Mouse (Mus musculus) spleen, adult 2 months (tissue): ENCODE measurements at regions not wholly inside any gene's neighbourhood (a gene's known extent, or its start where the extent isn't known, plus 50 kb on each side); places are given as distances from the start of the nearest gene placed in this dataset.

Experiments
- DNase-seq, 2 experiments: peaks; one replicate each; pipeline versions ENCODE4 v3.0.0 to v3.0.0-alpha.2; 2012 to 2021; ENCODE audit warnings: low spot score in 2 of 2, low read depth in 1 of 2
- H3K27ac ChIP-seq: fragments of 200-500 bp; 2 replicates; pipeline ENCODE4 v1.5.1; 2012; ENCODE audit warnings: low read length, inconsistent platforms; ENCODE audit not compliant: insufficient read depth
- H3K27me3 ChIP-seq: fragments of 200-500 bp; 2 replicates; pipeline ENCODE4 v1.6.1; 2012; ENCODE audit warnings: mild to moderate bottlenecking, moderate library complexity, low read length, inconsistent platforms; ENCODE audit not compliant: control insufficient read depth, insufficient read depth
- H3K36me3 ChIP-seq: fragments of 200-500 bp; 2 replicates; pipeline ENCODE4 v1.6.1; 2012; ENCODE audit warnings: mild to moderate bottlenecking, low read length, inconsistent platforms; ENCODE audit not compliant: control insufficient read depth, insufficient read depth
- H3K4me1 ChIP-seq: fragments of 200-500 bp; 2 replicates; pipeline ENCODE4 v1.6.1; 2011; ENCODE audit warnings: inconsistent platforms; ENCODE audit not compliant: control insufficient read depth, insufficient read depth, insufficient read length
- H3K4me3 ChIP-seq: fragments of 200-500 bp; 2 replicates; pipeline ENCODE4 v1.5.1; 2011; ENCODE audit warnings: mild to moderate bottlenecking, inconsistent platforms; ENCODE audit not compliant: insufficient read depth, insufficient read length; ENCODE audit errors: extremely low read depth
- CTCF ChIP-seq: fragments of 200-500 bp; IDR thresholded peaks from 2 replicates; pipeline ENCODE4 v1.5.1; 2011; ENCODE audit warnings: mild to moderate bottlenecking, inconsistent platforms; ENCODE audit not compliant: insufficient read depth, insufficient read length, insufficient replicate concordance; ENCODE audit errors: extremely low read depth
- POLR2A ChIP-seq: fragments of 200-500 bp; IDR thresholded peaks from 2 replicates; pipeline ENCODE4 v1.6.1; 2011; ENCODE audit warnings: low read depth, low read length, inconsistent platforms
- WGBS: fragments of 180-500 bp; shearing (Covaris S2); methylation state at CpG from one replicate; pipeline ENCODE4 v1.1.7; 2018; 5-methylcytosine and 5-hydroxymethylcytosine counted together

DNA sequence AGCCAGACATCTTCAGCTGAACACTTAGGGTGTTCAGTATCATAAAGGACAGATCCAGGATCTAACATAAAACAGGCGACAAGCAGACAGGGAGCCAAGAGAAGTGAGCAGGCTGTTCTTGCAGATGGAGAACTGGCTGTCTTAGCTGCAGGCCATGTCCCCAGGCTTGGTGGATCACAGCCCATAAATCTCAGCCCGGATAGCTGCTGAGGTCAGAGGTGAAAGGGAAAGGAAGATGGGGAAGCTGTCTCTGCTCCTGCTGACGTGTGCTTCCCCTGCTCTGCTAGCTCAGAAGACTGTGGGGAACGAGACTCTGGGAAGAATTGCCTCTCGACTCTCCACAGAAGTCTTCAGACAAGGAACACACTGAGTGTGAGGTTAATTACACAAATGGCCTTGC, 71.9 kb upstream of the Pced1b start:
- WGBS = 31% methylated on average over 5 of the region's 5 CpGs
- Histone ChIP-seq H3K27me3 (no peaks in the 10 kb centered on the region), H3K27ac (no peak overlapping the region), H3K4me1 (no peaks in the 10 kb centered on the region; the same call in 1 of the 2 replicates), H3K4me3 (no peak overlapping the region), H3K36me3 (no peaks in the 10 kb centered on the region)
- DNase-seq = no peak
- TF ChIP-seq POLR2A (no peak), CTCF (no peak)

DNA sequence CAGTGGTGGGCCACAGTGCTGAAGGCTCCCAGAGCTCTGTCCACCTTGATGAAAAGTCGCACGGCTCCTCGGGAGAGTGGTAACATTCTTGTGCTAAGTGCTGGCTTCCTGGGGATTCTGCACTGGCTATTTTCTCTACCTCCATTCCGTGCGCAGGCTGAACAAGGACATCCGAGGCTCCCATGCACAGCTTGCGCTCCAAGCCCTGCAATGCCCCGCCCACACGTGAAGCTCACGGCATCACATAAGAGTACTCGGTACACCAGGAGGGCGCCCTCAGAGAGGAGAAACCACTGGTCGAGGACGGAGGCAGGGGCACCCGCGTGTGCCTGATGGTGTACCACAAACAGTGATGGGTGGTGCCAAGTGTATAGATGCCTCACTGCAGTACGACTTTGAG, 73.7 kb upstream of the Pced1b start:
- Histone ChIP-seq H3K27ac (no peak overlapping the region), H3K4me3 (no peak overlapping the region), H3K4me1 (no peaks in the 10 kb centered on the region; the same call in 1 of the 2 replicates), H3K27me3 (no peaks in the 10 kb centered on the region), H3K36me3 (no peaks in the 10 kb centered on the region)
- 90% methylated on average over 17 of the region's 17 CpGs for WGBS
- TF ChIP-seq CTCF = no peak
- TF ChIP-seq POLR2A = no peak
- no peak for DNase-seq

DNA sequence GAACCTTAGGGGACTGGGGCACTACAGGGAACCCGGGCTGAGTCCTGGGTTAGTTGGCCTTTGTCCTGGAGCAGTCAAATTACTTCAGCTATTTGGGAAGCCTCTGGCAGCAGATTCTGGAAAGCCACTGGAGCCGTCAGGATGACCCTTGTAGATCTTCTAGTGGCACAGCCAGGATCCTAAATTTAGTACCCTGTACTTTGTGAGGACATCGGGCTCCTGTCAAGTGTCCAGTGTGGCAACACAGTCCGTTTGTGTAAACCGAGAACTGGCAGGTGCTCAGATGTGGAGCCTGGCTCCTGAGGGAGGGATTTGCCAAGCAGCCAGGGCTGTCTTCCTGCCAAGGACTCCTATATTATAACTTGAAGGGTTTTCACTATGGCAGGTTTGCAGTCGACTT, 76.8 kb upstream of the Pced1b start:
- H3K36me3 ChIP-seq = no peaks in the 10 kb centered on the region
- H3K4me3 ChIP-seq = no peak overlapping the region
- H3K4me1 ChIP-seq = no peaks in the 10 kb centered on the region; the same call in 1 of the 2 replicates
- TF ChIP-seq CTCF = no peak
- no peak for TF ChIP-seq POLR2A
- no peak for DNase-seq
- H3K27ac ChIP-seq = no peak overlapping the region
- H3K27me3 ChIP-seq = no peaks in the 10 kb centered on the region
- 86% methylated on average over 6 of the region's 6 CpGs for WGBS

DNA sequence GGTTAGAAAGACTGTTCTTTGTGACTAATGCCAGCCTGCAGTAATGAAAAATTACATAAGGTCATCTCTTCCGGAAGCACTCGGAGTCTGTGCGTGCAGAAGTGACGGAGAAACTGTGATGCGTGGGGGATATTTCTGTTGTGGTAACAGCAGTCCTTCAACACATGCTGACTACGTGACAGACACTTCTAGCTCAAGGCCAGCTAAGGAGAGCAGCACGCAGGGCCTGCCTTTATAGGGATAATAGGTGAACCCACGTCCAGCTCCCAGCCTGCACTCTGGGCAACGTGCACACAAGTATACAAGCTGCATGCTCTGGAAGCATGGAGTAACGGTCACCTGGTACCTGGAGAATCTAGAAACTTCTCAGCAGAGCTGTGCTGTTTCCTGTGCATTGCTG, 77.5 kb upstream of the Pced1b start:
- Histone ChIP-seq H3K4me3 (no peak overlapping the region), H3K27me3 (no peaks in the 10 kb centered on the region), H3K4me1 (no peaks in the 10 kb centered on the region), H3K36me3 (no peaks in the 10 kb centered on the region), H3K27ac (no peak overlapping the region)
- no peak for TF ChIP-seq CTCF
- TF ChIP-seq POLR2A = no peak
- DNase-seq = no peak
- WGBS = 90% methylated on average over 10 of the region's 10 CpGs

DNA sequence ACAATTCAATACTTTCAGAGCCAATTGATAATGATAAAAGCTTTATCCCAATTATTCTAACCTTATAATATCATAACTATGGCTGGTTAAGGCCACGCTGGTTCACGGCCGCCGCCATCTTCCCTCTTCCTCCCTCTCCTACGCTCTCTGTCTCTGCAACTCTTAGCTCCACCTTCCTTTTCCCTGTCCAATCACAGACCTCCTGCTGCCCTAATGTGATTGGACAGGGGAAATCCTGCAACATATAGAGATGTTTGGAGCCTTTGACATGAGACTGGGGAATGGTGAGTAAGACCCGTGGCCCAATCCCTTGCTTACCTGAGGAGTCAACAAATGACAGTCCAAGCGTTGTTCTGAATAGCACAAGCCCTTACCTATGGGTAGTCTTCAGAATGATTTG, 79.8 kb upstream of the Pced1b start:
- no peak overlapping the region for H3K4me3 ChIP-seq
- no peak for TF ChIP-seq CTCF
- no peak for TF ChIP-seq POLR2A
- H3K4me1 ChIP-seq = no peaks in the 10 kb centered on the region
- no peak overlapping the region for H3K27ac ChIP-seq
- WGBS = 94% methylated on average over 7 of the region's 7 CpGs
- H3K36me3 ChIP-seq = no peaks in the 10 kb centered on the region
- DNase-seq = no peak
- no peaks in the 10 kb centered on the region for H3K27me3 ChIP-seq

DNA sequence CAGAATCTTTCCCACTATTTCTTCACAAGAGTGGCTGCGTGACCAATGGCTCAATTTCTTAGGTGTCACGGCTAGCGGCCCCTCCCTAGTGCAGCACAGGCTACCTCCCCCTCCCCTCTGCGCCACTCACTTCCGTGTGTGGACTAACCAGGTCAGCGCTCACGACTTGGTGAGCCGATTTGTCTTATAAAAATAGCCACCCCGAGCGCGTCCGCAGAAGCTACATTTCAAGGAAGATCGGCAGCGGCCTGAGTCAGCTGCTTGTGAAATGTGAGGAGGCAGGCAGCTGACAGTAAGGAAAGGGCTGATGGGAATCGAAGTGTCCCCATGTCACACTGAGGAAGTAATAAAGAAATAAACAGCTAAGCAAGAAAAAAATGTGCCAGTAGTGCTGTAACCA, 82.3 kb upstream of the Pced1b start:
- DNase-seq = no peak
- TF ChIP-seq CTCF = no peak
- no peak for TF ChIP-seq POLR2A

DNA sequence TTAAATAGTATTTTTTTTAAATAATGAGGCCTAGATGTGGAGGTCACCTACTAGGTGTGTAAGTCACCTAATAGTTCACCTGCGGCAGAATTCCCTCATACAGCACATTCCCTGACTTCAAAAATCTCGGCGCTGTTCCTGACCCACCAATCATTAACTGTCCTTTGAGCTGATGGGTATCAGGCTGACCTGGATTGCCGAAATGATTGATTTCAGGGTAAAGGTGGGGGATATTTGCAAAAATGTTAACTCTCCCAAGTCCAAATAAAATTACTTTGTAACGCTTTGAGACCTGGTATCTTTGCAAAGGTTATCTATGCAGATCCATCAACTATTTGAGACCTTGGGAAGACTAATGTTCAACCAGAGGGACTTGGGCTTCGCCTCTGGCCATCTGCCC, 82.9 kb upstream of the Pced1b start:
- H3K4me3 ChIP-seq = no peak overlapping the region
- DNase-seq = no peak
- no peaks in the 10 kb centered on the region for H3K36me3 ChIP-seq
- TF ChIP-seq POLR2A (no peak), CTCF (no peak)
- WGBS = 93% methylated on average over 6 of the region's 6 CpGs
- H3K27ac ChIP-seq = no peak overlapping the region
- H3K27me3 ChIP-seq = no peaks in the 10 kb centered on the region
- H3K4me1 ChIP-seq = no peaks in the 10 kb centered on the region

More for the DNA sequence above, 82.3 kb upstream of the Pced1b start:
- H3K27ac ChIP-seq = no peak overlapping the region
- H3K36me3 ChIP-seq = no peaks in the 10 kb centered on the region
- 83% methylated on average over 15 of the region's 15 CpGs for WGBS
- H3K27me3 ChIP-seq = no peaks in the 10 kb centered on the region
- H3K4me1 ChIP-seq = no peaks in the 10 kb centered on the region
- H3K4me3 ChIP-seq = no peak overlapping the region
